Mouse (Mus musculus): ENCODE results near the gene Cpne4. TPM values are rescaled to one million over a fixed set of nuclear protein-coding genes. Genes with fewer than 3 reads are reported as not detected.

The Cpne4 gene
- polyA plus RNA-seq, 1 experiment from 2014 or later, result 0.10 TPM

DNA sequence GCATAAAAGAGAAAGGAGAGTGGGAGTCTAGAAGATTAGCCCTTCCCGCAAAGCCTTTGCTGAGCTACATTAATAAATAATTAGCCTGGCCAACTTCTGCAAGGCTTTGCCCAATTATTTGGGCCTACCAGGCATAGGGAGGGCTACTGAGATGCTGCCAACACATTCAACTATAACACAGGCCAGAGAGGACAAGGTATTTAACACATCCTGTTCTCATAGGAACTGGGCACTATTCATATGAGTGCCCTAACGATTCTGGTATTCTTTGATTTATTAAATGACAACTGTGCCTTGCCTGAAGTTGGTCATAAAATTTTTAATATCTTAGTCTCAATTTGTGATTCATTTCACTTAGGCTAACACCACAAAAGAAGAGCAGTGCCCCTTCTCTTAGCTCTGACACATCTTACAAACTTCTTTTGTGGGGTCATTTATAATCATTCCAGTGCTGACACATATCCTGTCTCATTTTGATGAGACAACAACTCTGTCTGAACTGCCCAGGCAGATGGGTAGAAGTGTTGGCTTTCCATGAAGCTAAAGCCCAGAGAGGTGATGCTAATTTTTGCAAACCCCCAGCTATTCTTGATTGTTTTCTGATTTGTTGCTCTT, 435.0 kb downstream of the Cpne4 start:
- Histone ChIP-seq H3K9ac (replicated peaks; ENCODE audit: low read length) (no peak overlapping the region), H3K4me3 (ENCODE audit: low read length) (no peak overlapping the region), H3K4me2 (replicated peaks; ENCODE audit: low read depth, low read length) (no peak overlapping the region), H3K9me3 (ENCODE audit: low read length) (no peaks in the 10 kb centered on the region), H3K36me3 (ENCODE audit: insufficient read depth, low read length) (no peaks in the 10 kb centered on the region), H3K27me3 (ENCODE audit: insufficient read depth, low read length) (no peaks in the 10 kb centered on the region), H3K27ac (ENCODE audit: low read length) (no peak overlapping the region), H3K4me1 (ENCODE audit: insufficient read depth, low read length) (no peaks in the 10 kb centered on the region)
- 77% methylated on average over 2 of the region's 2 CpGs for WGBS
- no peak for ATAC-seq (ENCODE audit: low FRiP score, low TSS enrichment)

DNA sequence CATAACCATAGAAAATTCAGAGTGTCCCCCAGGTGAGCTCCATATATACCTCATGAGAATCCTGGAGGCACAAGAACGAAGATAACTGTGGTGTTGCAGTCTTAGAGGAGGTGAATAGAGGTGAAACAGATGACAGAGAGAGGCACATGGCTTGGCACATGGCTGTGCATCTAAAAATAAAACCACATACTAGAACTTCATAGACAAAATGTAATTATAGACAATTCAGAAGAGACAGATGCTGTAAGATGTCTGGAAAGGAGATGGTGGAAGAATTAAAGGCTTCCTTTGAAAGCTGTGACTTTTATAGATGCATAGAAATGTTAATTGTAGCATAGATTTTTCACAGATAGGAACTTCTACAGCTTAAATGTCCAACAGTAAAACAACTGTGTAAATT, 451.1 kb downstream of the Cpne4 start:
- 61% methylated on average over 1 of the region's 1 CpGs for WGBS
- no peak overlapping the region for H3K27ac ChIP-seq (ENCODE audit: low read length)
- H3K4me3 ChIP-seq (ENCODE audit: low read length), result no peak overlapping the region
- H3K9me3 ChIP-seq (ENCODE audit: low read length), result no peaks in the 10 kb centered on the region
- no peaks in the 10 kb centered on the region for H3K36me3 ChIP-seq (ENCODE audit: insufficient read depth, low read length)
- H3K9ac ChIP-seq (replicated peaks; ENCODE audit: low read length), result no peak overlapping the region
- H3K4me1 ChIP-seq (ENCODE audit: insufficient read depth, low read length), result no peaks in the 10 kb centered on the region
- no peak overlapping the region for H3K4me2 ChIP-seq (replicated peaks; ENCODE audit: low read depth, low read length)
- no peaks in the 10 kb centered on the region for H3K27me3 ChIP-seq (ENCODE audit: insufficient read depth, low read length)
- no peak for ATAC-seq (ENCODE audit: low FRiP score, low TSS enrichment)

DNA sequence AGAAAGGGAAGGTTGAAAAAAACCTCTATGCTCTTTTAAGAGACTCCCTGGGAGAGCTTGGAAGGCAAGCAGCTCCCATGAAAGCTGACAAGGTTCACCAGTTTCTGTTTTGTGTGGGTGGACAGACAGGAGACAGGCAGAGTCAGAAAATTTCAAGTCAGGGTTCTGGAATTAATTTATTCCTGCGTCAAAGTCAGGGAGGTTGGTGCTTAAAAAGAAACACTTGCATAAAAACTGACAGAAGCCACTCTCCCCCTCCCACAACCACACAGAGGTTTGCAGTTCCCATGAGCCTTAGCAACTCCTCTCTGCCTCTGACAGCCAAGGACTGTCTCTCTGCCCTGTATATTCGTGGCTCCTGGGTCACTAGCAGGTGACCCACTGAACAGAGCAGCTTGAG, 463.6 kb downstream of the Cpne4 start:
- Histone ChIP-seq H3K9ac (replicated peaks; ENCODE audit: low read length) (no peak overlapping the region), H3K27me3 (ENCODE audit: insufficient read depth, low read length) (no peaks in the 10 kb centered on the region), H3K27ac (ENCODE audit: low read length) (no peak overlapping the region), H3K4me2 (replicated peaks; ENCODE audit: low read depth, low read length) (no peak overlapping the region), H3K4me1 (ENCODE audit: insufficient read depth, low read length) (no peaks in the 10 kb centered on the region), H3K9me3 (ENCODE audit: low read length) (no peaks in the 10 kb centered on the region), H3K36me3 (ENCODE audit: insufficient read depth, low read length) (no peaks in the 10 kb centered on the region), H3K4me3 (ENCODE audit: low read length) (no peak overlapping the region)
- no peak for ATAC-seq (ENCODE audit: low FRiP score, low TSS enrichment)
- 13% methylated on average over 2 of the region's 2 CpGs for whole genome bisulfite sequencing

DNA sequence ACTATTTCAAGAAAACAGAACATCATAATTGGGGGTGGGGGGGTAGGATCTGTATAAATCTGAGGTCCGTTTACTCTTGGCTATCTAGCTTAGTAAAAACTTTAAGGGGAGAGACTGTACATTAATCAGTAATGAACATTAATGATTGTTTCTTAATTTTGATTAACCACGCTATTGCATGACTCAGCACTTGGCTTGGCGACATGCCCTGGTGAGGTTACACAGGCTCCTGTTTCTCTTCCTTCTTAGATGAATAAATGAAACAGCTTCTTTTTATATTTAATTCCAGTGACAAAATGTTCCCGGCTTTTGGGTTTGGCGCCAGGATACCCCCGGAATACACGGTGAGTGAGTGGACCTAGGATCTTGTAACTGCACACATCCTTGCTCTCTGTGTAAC, 471.1 kb downstream of the Cpne4 start:
- Histone ChIP-seq H3K4me2 (replicated peaks; ENCODE audit: low read depth, low read length) (no peak overlapping the region), H3K36me3 (ENCODE audit: insufficient read depth, low read length) (no peaks in the 10 kb centered on the region), H3K4me3 (ENCODE audit: low read length) (no peak overlapping the region), H3K9ac (replicated peaks; ENCODE audit: low read length) (no peak overlapping the region), H3K4me1 (ENCODE audit: insufficient read depth, low read length) (no peaks in the 10 kb centered on the region), H3K9me3 (ENCODE audit: low read length) (no peaks in the 10 kb centered on the region), H3K27me3 (ENCODE audit: insufficient read depth, low read length) (no peaks in the 10 kb centered on the region; the same call in 1 of the 2 replicates), H3K27ac (ENCODE audit: low read length) (no peak overlapping the region)
- WGBS, result 85% methylated on average over 7 of the region's 7 CpGs
- no peak for ATAC-seq (ENCODE audit: low FRiP score, low TSS enrichment)

DNA sequence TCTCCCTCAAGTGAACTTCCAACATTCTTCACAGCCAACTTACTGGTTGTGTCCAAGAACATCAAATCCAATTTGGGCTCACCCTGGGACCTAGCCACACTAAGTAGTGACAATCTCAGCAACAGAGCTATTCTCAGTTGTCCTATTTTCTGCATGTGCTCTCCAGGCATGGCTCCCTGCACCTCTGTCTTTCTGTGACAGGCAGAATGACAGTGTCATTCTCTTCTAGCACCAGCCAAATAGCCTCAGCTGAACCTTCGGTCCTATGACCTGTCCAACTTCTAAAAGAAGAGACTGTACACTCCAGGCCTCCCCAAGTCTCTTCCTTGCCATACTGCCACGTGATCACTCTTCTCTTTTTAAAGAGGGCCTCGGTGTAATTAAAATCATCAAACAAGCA, 481.2 kb downstream of the Cpne4 start:
- Histone ChIP-seq H3K36me3 (ENCODE audit: insufficient read depth, low read length) (no peaks in the 10 kb centered on the region), H3K4me2 (replicated peaks; ENCODE audit: low read depth, low read length) (no peak overlapping the region), H3K4me3 (ENCODE audit: low read length) (no peak overlapping the region), H3K4me1 (ENCODE audit: insufficient read depth, low read length) (no peaks in the 10 kb centered on the region), H3K9me3 (ENCODE audit: low read length) (no peaks in the 10 kb centered on the region), H3K27me3 (ENCODE audit: insufficient read depth, low read length) (no peaks in the 10 kb centered on the region), H3K9ac (replicated peaks; ENCODE audit: low read length) (no peak overlapping the region), H3K27ac (ENCODE audit: low read length) (no peak overlapping the region)
- 62% methylated on average over 3 of the region's 3 CpGs for WGBS
- no peak for ATAC-seq (ENCODE audit: low FRiP score, low TSS enrichment)

DNA sequence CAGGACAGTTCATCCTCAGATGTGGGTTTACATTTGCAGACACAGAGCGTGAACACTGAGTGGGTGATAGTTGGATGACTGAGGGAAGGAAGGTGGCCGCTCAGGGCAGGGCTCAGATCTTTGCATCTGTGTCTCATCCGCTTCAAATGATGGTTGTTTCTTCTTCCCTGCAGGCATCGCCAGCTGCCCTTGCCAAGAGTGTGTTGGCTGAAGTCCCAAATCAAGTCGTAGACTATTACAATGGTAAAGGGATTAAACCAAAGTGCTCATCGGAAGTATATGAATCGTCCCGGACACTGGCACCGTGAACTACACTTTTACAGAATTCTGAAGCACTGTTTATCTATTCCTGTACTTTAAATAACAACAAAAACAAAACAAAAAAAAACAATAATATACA, 485.5 kb downstream of the Cpne4 start:
- no peak overlapping the region for H3K27ac ChIP-seq (ENCODE audit: low read length)
- H3K27me3 ChIP-seq (ENCODE audit: insufficient read depth, low read length), result no peaks in the 10 kb centered on the region
- H3K9ac ChIP-seq (replicated peaks; ENCODE audit: low read length), result no peak overlapping the region
- H3K36me3 ChIP-seq (ENCODE audit: insufficient read depth, low read length), result no peaks in the 10 kb centered on the region
- no peak overlapping the region for H3K4me3 ChIP-seq (ENCODE audit: low read length)
- no peak overlapping the region for H3K4me2 ChIP-seq (replicated peaks; ENCODE audit: low read depth, low read length)
- H3K9me3 ChIP-seq (ENCODE audit: low read length), result no peaks in the 10 kb centered on the region
- H3K4me1 ChIP-seq (ENCODE audit: insufficient read depth, low read length), result no peaks in the 10 kb centered on the region
- ATAC-seq (ENCODE audit: low FRiP score, low TSS enrichment), result no peak
- WGBS, result 89% methylated on average over 9 of the region's 9 CpGs

DNA sequence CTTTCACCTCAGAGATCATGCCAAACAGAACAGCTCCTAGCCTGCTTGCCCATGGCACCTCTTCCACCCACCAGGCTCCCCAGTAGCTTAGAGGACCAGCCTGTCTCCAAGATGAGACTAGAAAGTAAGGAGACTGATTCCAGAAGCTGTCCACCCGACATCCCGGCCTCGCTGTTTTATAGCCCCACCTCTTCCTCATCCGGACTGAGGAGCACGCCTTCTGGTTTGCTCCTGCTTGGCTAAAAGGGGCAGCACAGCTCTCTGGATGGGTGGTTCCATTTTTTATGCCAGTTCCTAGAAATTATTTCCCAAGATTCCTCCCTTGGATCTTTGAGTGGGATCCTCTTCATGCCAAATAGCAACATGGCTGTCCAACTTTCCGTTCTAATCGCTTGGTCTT, 486.6 kb downstream of the Cpne4 start:
- H3K27me3 ChIP-seq (ENCODE audit: insufficient read depth, low read length), result no peaks in the 10 kb centered on the region
- 88% methylated on average over 7 of the region's 7 CpGs for WGBS
- ATAC-seq (ENCODE audit: low FRiP score, low TSS enrichment), result no peak
- H3K9ac ChIP-seq (replicated peaks; ENCODE audit: low read length), result no peak overlapping the region
- no peak overlapping the region for H3K27ac ChIP-seq (ENCODE audit: low read length)
- H3K4me3 ChIP-seq (ENCODE audit: low read length), result no peak overlapping the region
- H3K9me3 ChIP-seq (ENCODE audit: low read length), result no peaks in the 10 kb centered on the region
- no peaks in the 10 kb centered on the region for H3K36me3 ChIP-seq (ENCODE audit: insufficient read depth, low read length)
- no peak overlapping the region for H3K4me2 ChIP-seq (replicated peaks; ENCODE audit: low read depth, low read length)
- no peaks in the 10 kb centered on the region for H3K4me1 ChIP-seq (ENCODE audit: insufficient read depth, low read length)

DNA sequence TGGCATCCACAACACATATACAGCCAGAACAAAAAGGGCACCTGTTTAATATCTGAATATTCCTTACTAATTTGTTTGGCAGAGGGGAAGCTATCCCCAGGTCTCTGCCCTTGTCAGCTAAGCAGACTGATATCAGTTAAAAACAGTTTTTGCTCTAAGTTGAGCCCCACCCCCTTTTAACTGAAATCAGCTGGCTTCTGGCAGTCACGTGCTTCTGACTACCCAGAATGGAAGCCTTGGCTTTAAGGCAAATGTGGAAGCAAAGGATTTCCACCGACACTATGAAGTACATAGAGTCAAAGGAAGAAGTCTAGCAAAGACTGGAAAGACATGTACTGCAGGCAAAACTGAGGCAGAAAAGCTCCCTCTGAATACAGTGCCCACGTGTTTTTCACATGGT, 490.8 kb downstream of the Cpne4 start:
- no peak for ATAC-seq (ENCODE audit: low FRiP score, low TSS enrichment)
- no peaks in the 10 kb centered on the region for H3K9me3 ChIP-seq (ENCODE audit: low read length)
- H3K27me3 ChIP-seq (ENCODE audit: insufficient read depth, low read length), result no peaks in the 10 kb centered on the region
- H3K4me3 ChIP-seq (ENCODE audit: low read length), result no peak overlapping the region
- WGBS, result 77% methylated on average over 3 of the region's 3 CpGs
- H3K27ac ChIP-seq (ENCODE audit: low read length), result no peak overlapping the region
- no peak overlapping the region for H3K4me2 ChIP-seq (replicated peaks; ENCODE audit: low read depth, low read length)
- no peaks in the 10 kb centered on the region for H3K36me3 ChIP-seq (ENCODE audit: insufficient read depth, low read length)
- no peaks in the 10 kb centered on the region for H3K4me1 ChIP-seq (ENCODE audit: insufficient read depth, low read length)
- H3K9ac ChIP-seq (replicated peaks; ENCODE audit: low read length), result no peak overlapping the region

DNA sequence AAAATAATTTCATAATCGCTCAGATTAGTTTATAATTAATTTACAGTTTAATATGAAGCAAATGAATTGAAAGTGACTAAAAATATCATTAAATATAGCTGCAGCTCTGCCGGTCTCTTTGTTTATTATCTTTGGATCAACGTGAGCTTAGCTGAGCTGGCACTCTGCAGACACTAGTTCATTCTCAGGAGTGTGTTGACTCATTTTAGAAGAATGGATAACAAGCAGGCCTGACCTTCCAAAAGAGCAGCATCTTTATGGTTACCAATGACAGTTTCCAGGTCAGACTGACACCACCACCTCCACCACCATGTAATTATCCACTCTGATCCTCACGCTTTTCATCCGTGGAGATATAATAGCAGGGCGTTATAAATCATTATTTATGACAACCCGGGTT, 498.9 kb downstream of the Cpne4 start:
- H3K4me1 ChIP-seq (ENCODE audit: insufficient read depth, low read length), result no peaks in the 10 kb centered on the region
- no peaks in the 10 kb centered on the region for H3K9me3 ChIP-seq (ENCODE audit: low read length)
- no peak overlapping the region for H3K4me2 ChIP-seq (replicated peaks; ENCODE audit: low read depth, low read length)
- H3K9ac ChIP-seq (replicated peaks; ENCODE audit: low read length), result no peak overlapping the region
- WGBS, result 69% methylated on average over 7 of the region's 7 CpGs
- no peak overlapping the region for H3K27ac ChIP-seq (ENCODE audit: low read length)
- no peaks in the 10 kb centered on the region for H3K36me3 ChIP-seq (ENCODE audit: insufficient read depth, low read length)
- no peaks in the 10 kb centered on the region for H3K27me3 ChIP-seq (ENCODE audit: insufficient read depth, low read length)
- ATAC-seq (ENCODE audit: low FRiP score, low TSS enrichment), result no peak
- no peak overlapping the region for H3K4me3 ChIP-seq (ENCODE audit: low read length)

DNA sequence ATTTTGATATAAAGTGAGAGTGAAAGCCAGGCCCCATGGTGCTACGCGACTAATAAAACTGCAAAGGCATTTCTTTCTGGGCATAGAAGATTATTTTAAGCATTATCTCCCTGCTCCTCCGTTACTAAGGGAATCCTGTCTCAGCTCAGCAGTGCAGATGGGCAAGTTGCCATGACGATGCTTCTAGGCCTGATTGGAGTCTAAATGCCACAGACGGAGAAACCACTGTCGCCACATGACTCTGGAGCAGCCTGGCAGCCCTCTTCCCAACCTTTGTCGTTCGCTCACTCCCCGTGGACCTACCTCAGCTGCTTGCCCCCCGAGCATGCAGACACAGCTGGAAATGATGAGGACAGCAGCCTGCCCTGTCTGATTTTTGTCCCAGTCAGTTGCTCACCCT, 501.3 kb downstream of the Cpne4 start:
- H3K4me1 ChIP-seq (ENCODE audit: insufficient read depth, low read length), result no peaks in the 10 kb centered on the region
- no peaks in the 10 kb centered on the region for H3K9me3 ChIP-seq (ENCODE audit: low read length)
- no peak overlapping the region for H3K4me3 ChIP-seq (ENCODE audit: low read length)
- WGBS, result 69% methylated on average over 10 of the region's 10 CpGs
- no peak overlapping the region for H3K9ac ChIP-seq (replicated peaks; ENCODE audit: low read length)
- no peak for ATAC-seq (ENCODE audit: low FRiP score, low TSS enrichment)
- no peaks in the 10 kb centered on the region for H3K36me3 ChIP-seq (ENCODE audit: insufficient read depth, low read length)
- no peaks in the 10 kb centered on the region for H3K27me3 ChIP-seq (ENCODE audit: insufficient read depth, low read length)
- no peak overlapping the region for H3K27ac ChIP-seq (ENCODE audit: low read length)
- H3K4me2 ChIP-seq (replicated peaks; ENCODE audit: low read depth, low read length), result no peak overlapping the region
